25 mouse cellular contexts compared by ENCODE assay signal in the genomic region with DNA sequence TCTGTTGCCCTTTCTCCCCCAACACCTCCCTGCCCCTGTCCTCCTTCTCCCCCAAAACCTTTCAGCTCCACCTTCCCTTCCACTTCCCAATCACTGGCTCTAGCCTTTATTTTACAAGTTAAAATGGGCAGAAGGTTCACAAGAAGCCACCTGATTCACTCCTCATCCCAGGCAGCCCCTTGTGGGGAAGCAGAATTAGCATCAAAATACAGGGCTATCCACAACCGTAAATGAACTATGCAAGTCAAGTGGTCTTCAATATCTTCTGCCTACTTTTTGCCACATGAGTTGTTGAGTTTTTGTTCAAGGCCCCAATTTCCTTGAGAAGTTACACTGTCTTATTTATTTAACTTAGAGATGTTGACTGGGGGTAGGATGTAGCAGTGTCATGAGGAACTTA.
A peak's percentile ranks its signal among the peaks of the same experiment; 100 is the strongest.
DNase-seq lines count a peak whose midpoint lies in the region; ATAC-seq lines count a peak whose summit lies in the region.
"Had no signal": no experiment of that assay in that cellular context is flagged by ENCODE, and none has a peak within 500 bp of the region (broad histone marks: within the 10 kb centered on the region; RNA-seq: fewer than 3 reads in every experiment).

No protein-coding gene starts in this region.

- H3K27ac ChIP-seq in midbrain, embryonic 11.5 days (ENCODE audit: low read depth, low read length): no peak overlapping the region
- no peak overlapping the region for H3K27ac ChIP-seq in midbrain, embryonic 15.5 days

- no peaks in the 10 kb centered on the region for H3K27me3 ChIP-seq in midbrain, embryonic 11.5 days (ENCODE audit: control insufficient read depth, insufficient read depth, low read length)
- H3K27me3 ChIP-seq in midbrain, embryonic 15.5 days (replicated peaks): no peaks in the 10 kb centered on the region
- H3K27me3 ChIP-seq: CH12.LX had no signal

- peak; percentile 67 for DNase-seq in midbrain, embryonic 11.5 days (ENCODE audit: low spot score, missing footprints)
- DNase-seq in ES-CJ7 (ENCODE audit: low read depth, low spot score) (peak; percentile 43), R1 (ENCODE audit: low read depth, low spot score) (peak; percentile 15), ZHBTc4 (ENCODE audit: low read depth, low spot score) (peak; percentile 28)
- no peak for DNase-seq in urinary bladder, postnatal 4 days (ENCODE audit: low spot score in 2 of 2)
- DNase-seq in left cerebral cortex, adult 8-10 months (ENCODE audit: low spot score in 2 of 2): no peak
- DNase-seq: adrenal gland, adult 2 months; adrenal gland, adult 8-10 months; adrenal gland, postnatal 10 days; adrenal gland, postnatal 14 days; adrenal gland, postnatal 25 days; adrenal gland, postnatal 36 days; B cell, adult 2 months; cerebellum, adult 11 months; cerebellum, adult 11-12 months; cerebellum, adult 18-20 months; cerebellum, adult 2 months; cerebellum, adult 8-10 months had no signal

- 84% methylated on average over 1 of the region's 1 CpGs for WGBS in midbrain, embryonic 11.5 days
- 67% methylated on average over 1 of the region's 1 CpGs for WGBS in midbrain, embryonic 15.5 days

- H3K36me3 ChIP-seq in midbrain, embryonic 11.5 days (ENCODE audit: control insufficient read depth, insufficient read depth, low read length): no peaks in the 10 kb centered on the region
- H3K36me3 ChIP-seq in midbrain, embryonic 15.5 days (replicated peaks): no peaks in the 10 kb centered on the region
- H3K36me3 ChIP-seq: G1E had no signal

- H3K4me2 ChIP-seq in midbrain, embryonic 11.5 days: no peak overlapping the region
- no peak overlapping the region for H3K4me2 ChIP-seq in midbrain, embryonic 15.5 days

- H3K9ac ChIP-seq in midbrain, embryonic 11.5 days (ENCODE audit: low read length): no peak overlapping the region
- H3K9ac ChIP-seq in midbrain, embryonic 15.5 days: no peak overlapping the region

- ATAC-seq in midbrain, embryonic 11.5 days (ENCODE audit: low FRiP score): no peak
- no peak for ATAC-seq in midbrain, embryonic 15.5 days (replicated peaks)
- no peak for ATAC-seq in megakaryocyte progenitor cell, adult 5-6 weeks (replicated peaks; ENCODE audit: poor library complexity)
- ATAC-seq: activated CD4-positive, CD25-positive, alpha-beta regulatory T cell, adult 4 months; CD4-positive, CD25-positive, alpha-beta regulatory T cell, adult 4 months; Patski had no signal

- no peaks in the 10 kb centered on the region for H3K9me3 ChIP-seq in midbrain, embryonic 11.5 days (ENCODE audit: control insufficient read depth, low read length)
- H3K9me3 ChIP-seq in midbrain, embryonic 15.5 days: no peaks in the 10 kb centered on the region
- H3K9me3 ChIP-seq: G1E had no signal

- no peak overlapping the region for H3K4me3 ChIP-seq in midbrain, embryonic 11.5 days (ENCODE audit: low read depth, low read length)
- H3K4me3 ChIP-seq in midbrain, embryonic 15.5 days: no peak overlapping the region

- no peaks in the 10 kb centered on the region for H3K4me1 ChIP-seq in midbrain, embryonic 11.5 days (ENCODE audit: control insufficient read depth, insufficient read depth, low read length)
- H3K4me1 ChIP-seq in midbrain, embryonic 15.5 days: no peaks in the 10 kb centered on the region

Comparison
In these comparisons a context has a peak if more than half of its experiments do, and no peak if none do; other contexts are left out.
1. DNase-seq: peak in midbrain, embryonic 11.5 days (single experiment), ES-CJ7 (single experiment), R1 (single experiment) and ZHBTc4 (single experiment); none in urinary bladder, postnatal 4 days (0 of 2) and left cerebral cortex, adult 8-10 months (0 of 2).